Mouse (Mus musculus) myocyte (in vitro differentiated cells): Measurements from ENCODE around the gene Sall2.

Experiments used
- MAX ChIP-seq: IDR thresholded peaks from one replicate; pipeline ENCODE4 v1.6.1; 2011; ENCODE audit warnings: low read depth, mild to moderate bottlenecking, control low read depth
- POLR2A ChIP-seq: IDR thresholded peaks from one replicate; pipeline ENCODE4 v1.6.1; 2011; ENCODE audit warnings: low read depth, mild to moderate bottlenecking, control low read depth, moderate library complexity; ENCODE audit not compliant: insufficient read length
- TCF3 ChIP-seq: IDR thresholded peaks from one replicate; pipeline ENCODE4 v1.6.1; 2011; ENCODE audit warnings: low read depth, control low read depth; ENCODE audit not compliant: insufficient read length

DNA sequence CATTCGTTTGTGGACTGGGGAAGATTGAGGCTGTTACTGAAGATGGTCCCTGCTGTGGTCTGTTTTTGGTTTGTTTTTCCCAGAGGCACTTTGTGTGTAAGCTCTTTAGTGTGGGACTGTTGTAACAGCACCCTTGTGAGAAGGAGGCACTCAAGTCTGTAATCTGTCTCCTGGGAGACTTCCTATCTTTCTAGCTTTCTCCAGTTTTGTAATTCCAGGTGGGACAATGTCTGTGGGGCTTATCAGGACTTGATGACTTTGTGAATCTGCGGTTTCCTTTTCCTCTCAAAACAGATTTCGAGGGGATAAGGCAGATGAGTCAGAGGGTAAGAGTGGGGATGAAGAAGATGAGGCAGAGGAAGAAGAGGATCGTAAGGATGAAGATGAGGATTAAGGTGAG, 27.7 kb upstream of the Sall2 start, which contains the start of gene Olfr1513:
- no peak for TF ChIP-seq POLR2A
- TF ChIP-seq MAX: no peak
- TF ChIP-seq TCF3: no peak
